Mouse (Mus musculus) urinary bladder, postnatal 10 days (tissue): ENCODE data around the gene Traf5.
A peak's percentile ranks its signal among the peaks of the same experiment; 100 is the strongest.

Experiments used
- DNase-seq: peaks from one replicate; pipeline ENCODE4 v3.0.0; 2022; ENCODE audit warnings: low spot score

Gene Traf5

GRCm38 (mm10) chr1:192091806-192092772 is at the start of gene Traf5:
Traf5 (minus strand) TSS chr1:192092559.
- peak; percentile 93 for DNase-seq

GRCm38 (mm10) chr1:192140313-192140712 is 48.0 kb upstream of the Traf5 start:
- DNase-seq: no peak

- peak; percentile 33 for DNase-seq
Measured at GRCm38 (mm10) chr1:192137926-192138910, 45.9 kb upstream of the Traf5 start, which contains the start of gene Rcor3. Rcor3 (minus strand) TSS chr1:192138062.

- DNase-seq: no peak
Measured at GRCm38 (mm10) chr1:192137291-192137925, 45.0 kb upstream of the Traf5 start.

- DNase-seq: peak; percentile 27
Measured at GRCm38 (mm10) chr1:192136561-192137290, 44.4 kb upstream of the Traf5 start.

- no peak for DNase-seq
Measured at GRCm38 (mm10) chr1:192130202-192130601, 37.8 kb upstream of the Traf5 start.

- no peak for DNase-seq
Measured at GRCm38 (mm10) chr1:192128343-192128742, 36.0 kb upstream of the Traf5 start.

- no peak for DNase-seq
Measured at GRCm38 (mm10) chr1:192125761-192126160, 33.4 kb upstream of the Traf5 start.

- DNase-seq: no peak
Measured at GRCm38 (mm10) chr1:192116262-192116661, 23.9 kb upstream of the Traf5 start.

- no peak for DNase-seq
Measured at GRCm38 (mm10) chr1:192115378-192115777, 23.0 kb upstream of the Traf5 start.

GRCm38 (mm10) chr1:192109169-192109568 is 16.8 kb upstream of the Traf5 start:
- DNase-seq: no peak

- no peak for DNase-seq
Measured at GRCm38 (mm10) chr1:192107352-192107751, 15.0 kb upstream of the Traf5 start.

GRCm38 (mm10) chr1:192105902-192106389 is 13.6 kb upstream of the Traf5 start:
- no peak for DNase-seq

GRCm38 (mm10) chr1:192104021-192104420 is 11.7 kb upstream of the Traf5 start:
- no peak for DNase-seq

GRCm38 (mm10) chr1:192103176-192103575 is 10.8 kb upstream of the Traf5 start:
- no peak for DNase-seq

- DNase-seq: no peak
Measured at GRCm38 (mm10) chr1:192101359-192101758, 9.0 kb upstream of the Traf5 start.

- DNase-seq: no peak
Measured at GRCm38 (mm10) chr1:192100742-192101141, 8.4 kb upstream of the Traf5 start.

- no peak for DNase-seq
Measured at GRCm38 (mm10) chr1:192095626-192096025, 3.3 kb upstream of the Traf5 start.

- no peak for DNase-seq
Measured at GRCm38 (mm10) chr1:192094451-192095170, 2.3 kb upstream of the Traf5 start.
